Comparison of ENCODE assay signal across 17 mouse cellular contexts in genomic region chr3:95842503-95843214, GRCm38 (mm10). TPM values are rescaled to one million over a fixed set of nuclear protein-coding genes. Genes with fewer than 3 reads are reported as not detected.
DNase-seq lines count a peak whose midpoint lies in the region; TF ChIP-seq lines count a peak whose summit lies in the region.
"Had no signal": no experiment of that assay in that cellular context is flagged by ENCODE, and none has a peak within 500 bp of the region (broad histone marks: within the 10 kb centered on the region; RNA-seq: fewer than 3 reads in every experiment).

No protein-coding gene starts in this region.

- TF ChIP-seq CTCF in left cerebral cortex, adult 2 months (IDR thresholded peaks at IDR 0.05), result peak; percentile 23

- intact Hi-C loops in left cerebral cortex, adult 2 months (cut with DNase I), result loop anchor here (5.0 kb wide), 1 partner anchor 60 kb away; no protein-coding TSS in a partner anchor
- intact Hi-C loops in left cerebral cortex, postnatal 14 days (cut with DNase I), result loop anchor here (10.0 kb wide), 1 partner anchor 498 kb away; no protein-coding TSS in a partner anchor

- no peak overlapping the region for H3K4me3 ChIP-seq in left cerebral cortex, adult 2 months
- H3K4me3 ChIP-seq: embryonic facial prominence, embryonic 15.5 days; forebrain, embryonic 12.5 days; hindbrain, embryonic 12.5 days; limb, embryonic 13.5 days; neural tube, embryonic 12.5 days had no signal

- H3K27ac ChIP-seq in left cerebral cortex, adult 2 months, result no peak overlapping the region
- H3K27ac ChIP-seq: embryonic facial prominence, embryonic 15.5 days; forebrain, embryonic 12.5 days; hindbrain, embryonic 12.5 days; limb, embryonic 13.5 days; neural tube, embryonic 12.5 days had no signal

- peak; percentile 12 for DNase-seq in embryo, embryonic 10 days (ENCODE audit: low spot score)
- DNase-seq in embryo, embryonic 10.5 days (ENCODE audit: low spot score), result no peak
- DNase-seq in left cerebral cortex, adult 2 months (ENCODE audit: extremely low spot score in 1 of 2, low spot score in 2 of 2), result no peak
- DNase-seq in left cerebral cortex, postnatal 14 days (ENCODE audit: low spot score in 2 of 2), result no peak
- DNase-seq in 416B (ENCODE audit: low read depth) (peak; percentile 53), ZHBTc4 (ENCODE audit: low read depth, low spot score) (peak; percentile 36)
- no peak for DNase-seq in retina, embryonic 14.5 days (ENCODE audit: low spot score)
- DNase-seq in frontal cortex, adult 2 months (ENCODE audit: extremely low spot score in 1 of 2, low spot score in 1 of 2), result no peak
- DNase-seq: cerebellum, adult 11 months; kidney, adult 2 months; lung, embryonic 14.5 days; midbrain, embryonic 14.5 days had no signal

RNA-seq across cellular contexts. Expression of gene Prpf3, which starts 13.0 kb away (rescaled TPM):
- total RNA-seq in left cerebral cortex, adult 2 months (2021), result 10 to 100 TPM; 37.2 to 37.8 TPM
- 10 to 100 TPM; 26.3 to 33.9 TPM for total RNA-seq in left cerebral cortex, postnatal 14 days (2021)
- 35.9 and 36.2 TPM in 2 replicates for polyA plus RNA-seq in frontal cortex, adult 2 months (2012; rRNA removed)

RNA-seq across cellular contexts. Expression of gene Rprd2, which starts 24.0 kb away (rescaled TPM):
- 10 to 100 TPM; 59.6 to 63.5 TPM for total RNA-seq in left cerebral cortex, adult 2 months (2021)
- total RNA-seq in left cerebral cortex, postnatal 14 days (2021), result 10 to 100 TPM; 61.3 to 61.8 TPM
- polyA plus RNA-seq in frontal cortex, adult 2 months (2012; rRNA removed), result 24.6 and 28.5 TPM in 2 replicates

RNA-seq across cellular contexts. Expression of gene Mrps21, which starts 28.7 kb away (rescaled TPM):
- 100 to 1,000 TPM; 148 to 150 TPM for total RNA-seq in left cerebral cortex, adult 2 months (2021)
- total RNA-seq in left cerebral cortex, postnatal 14 days (2021), result 100 to 1,000 TPM; 152 to 157 TPM
- 235 and 288 TPM in 2 replicates for polyA plus RNA-seq in frontal cortex, adult 2 months (2012; rRNA removed)

RNA-seq across cellular contexts. Expression of gene Ciart, which starts 39.4 kb away (rescaled TPM):
- total RNA-seq in left cerebral cortex, adult 2 months (2021), result 10 to 100 TPM; 15.9 to 23.8 TPM
- 10 to 100 TPM; 17.0 to 20.9 TPM for total RNA-seq in left cerebral cortex, postnatal 14 days (2021)
- 37.2 and 42.7 TPM in 2 replicates for polyA plus RNA-seq in frontal cortex, adult 2 months (2012; rRNA removed)

RNA-seq across cellular contexts. Expression of gene BC028528, which starts 49.1 kb away (rescaled TPM):
- 1 to 10 TPM; 3.3 to 5.4 TPM for total RNA-seq in left cerebral cortex, adult 2 months (2021)
- total RNA-seq in left cerebral cortex, postnatal 14 days (2021), result 10 to 100 TPM; 10.4 to 12.7 TPM
- 15.0 and 16.2 TPM in 2 replicates for polyA plus RNA-seq in frontal cortex, adult 2 months (2012; rRNA removed)

Comparison
In these comparisons a context has a peak if more than half of its experiments do, and no peak if none do; other contexts are left out.
1. DNase-seq: peak in embryo, embryonic 10 days (single experiment), 416B (single experiment) and ZHBTc4 (single experiment); none in embryo, embryonic 10.5 days (single experiment), left cerebral cortex, adult 2 months (0 of 2), left cerebral cortex, postnatal 14 days (0 of 2), retina, embryonic 14.5 days (single experiment) and frontal cortex, adult 2 months (0 of 2).